Mouse (Mus musculus) Patski (cell line): ENCODE data around the gene Tacc3. TPM values are rescaled to one million over a fixed set of nuclear protein-coding genes. Genes with fewer than 3 reads are reported as not detected.

Experiments
- ATAC-seq: fragments of 100-300 bp; one replicate; pipeline ENCODE4 v1.8.0; 2021
- CTCF ChIA-PET: fragments of 350-600 bp; sonication (Branson Sonifier 250); formaldehyde crosslinking; loops from one replicate; lab custom pipeline; 2022; ENCODE audit warnings: inconsistent platforms; lab: Charles Lee
- POLR2A ChIA-PET: fragments of 350-600 bp; sonication (Branson Sonifier 250); formaldehyde crosslinking; loops from one replicate; lab custom pipeline; 2022; ENCODE audit warnings: antibody characterized with exemption, inconsistent platforms; lab: Charles Lee
- DNase-seq: peaks from one replicate; pipeline ENCODE4 v3.0.0-alpha.2; 2011; ENCODE audit warnings: low read depth, low spot score
- H3K27me3 ChIP-seq: fragments of 371-371 bp; one replicate; pipeline ENCODE4 v1.5.1; 2021
- CTCF ChIP-seq: fragments of 100-300 bp; IDR thresholded peaks from one replicate; pipeline ENCODE4 v1.5.1; 2021
- in situ Hi-C: fragments of 300-500 bp; cut with MboI; formaldehyde crosslinking; loops from 3 replicates; pipeline ENCODE4 v1.11.1; 2018; ENCODE audit warnings: low pct_unique_long_range_greater_than_20kb, mixed read lengths
- polyA plus RNA-seq: library from polyadenylated mRNA; unstranded; gene quantifications from one replicate; pipeline ENCODE4 v1.2.3, GENCODE M21; 2021

Tacc3 gene
- polyA plus RNA-seq, 1 experiment from 2014 or later = 63.4 TPM

GRCm38 (mm10) chr5:33630615-33631014 is 27.3 kb upstream of the Tacc3 start:
- in situ Hi-C loops = no loop called here
- no peaks in the 10 kb centered on the region for H3K27me3 ChIP-seq
- ATAC-seq (no peak), DNase-seq (no peak)
- CTCF ChIA-PET = no interaction called here
- POLR2A ChIA-PET = interaction anchor here (1.0 to 2.1 kb wide), 3 partner anchors 12 to 21 kb away, joined by 3 to 18 read pairs (median 9); partner anchors contain the start of gene Slbp
- no peak for TF ChIP-seq CTCF

- ChIA-PET CTCF (no interaction called here), POLR2A (interaction anchor here (0.8 kb wide), 1 partner anchor 165 kb away, joined by 3 read pairs; no protein-coding TSS in a partner anchor)
- H3K27me3 ChIP-seq = no peaks in the 10 kb centered on the region
- in situ Hi-C loops = no loop called here
- TF ChIP-seq CTCF = no peak
- ATAC-seq (no peak), DNase-seq (no peak)
Measured at GRCm38 (mm10) chr5:33632526-33632925, 25.4 kb upstream of the Tacc3 start.

DNA sequence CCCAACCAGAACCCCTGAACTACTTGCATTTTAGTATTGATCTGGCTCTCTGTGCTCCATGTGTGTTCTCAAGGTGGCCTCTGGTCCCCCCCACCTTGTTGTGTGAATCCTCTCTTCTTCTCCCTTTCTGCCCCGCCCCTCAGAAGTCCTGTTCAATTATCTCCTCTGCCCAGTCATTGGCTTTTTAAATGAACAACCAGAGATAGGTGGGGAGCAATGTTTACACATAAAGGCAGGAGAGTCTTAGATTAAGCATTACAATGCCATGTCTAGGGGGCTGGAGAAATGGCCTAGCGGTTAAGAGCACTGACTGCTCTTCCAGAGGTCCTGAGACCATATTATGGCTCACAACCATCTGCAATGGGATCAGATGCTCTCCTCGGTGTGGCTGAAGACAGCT is 22.6 kb upstream of the Tacc3 start:
- in situ Hi-C loops = no loop called here
- ATAC-seq = no peak

DNA sequence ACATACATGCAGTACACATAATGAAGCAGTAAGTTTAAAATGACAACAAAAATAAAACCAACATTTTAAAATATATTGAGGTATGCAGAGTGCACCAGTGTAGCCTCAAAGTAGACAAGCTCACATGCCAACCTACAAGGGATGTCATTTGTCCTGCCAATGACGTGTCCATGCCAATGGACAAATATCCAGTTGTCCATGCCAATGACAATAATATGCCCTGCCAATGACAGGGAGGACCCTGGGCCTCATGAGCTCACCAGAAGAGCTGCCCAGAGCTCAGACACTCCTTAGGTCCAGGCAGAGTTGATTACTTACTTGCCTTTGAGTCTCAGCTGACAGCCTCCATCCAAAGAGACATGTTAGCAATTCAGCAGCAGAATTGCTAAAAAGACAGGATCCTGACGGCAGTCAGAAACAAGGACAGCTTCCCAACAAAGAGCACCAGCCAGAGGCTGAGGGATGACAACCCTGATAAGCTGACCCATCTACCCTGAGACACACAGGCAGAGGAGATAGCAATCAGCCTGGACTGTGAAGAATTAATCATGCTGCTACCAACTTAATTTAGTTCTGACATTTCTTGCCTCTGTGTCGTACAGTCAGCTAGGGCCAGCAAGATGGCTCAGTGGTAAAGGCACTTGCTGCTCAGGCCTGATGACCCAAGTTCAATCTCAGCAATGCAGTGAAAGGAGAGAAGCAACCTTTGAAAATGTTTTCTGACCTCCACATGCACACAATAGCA is 20.1 kb upstream of the Tacc3 start:
- no peaks in the 10 kb centered on the region for H3K27me3 ChIP-seq
- ChIA-PET CTCF (interaction anchor here (1.1 to 2.7 kb wide), 5 partner anchors 10 to 35 kb away, joined by 5 to 9 read pairs (median 6); partner anchors contain the start of gene Slbp), POLR2A (interaction anchor here (1.1 to 2.2 kb wide), 4 partner anchors 9 to 19 kb away, joined by 3 to 7 read pairs (median 4); partner anchors contain the start of genes Fam53a, Gm9903 and Slbp)
- TF ChIP-seq CTCF = no peak
- in situ Hi-C loops = no loop called here
- ATAC-seq (no peak), DNase-seq (no peak)

More for the DNA sequence above, 22.6 kb upstream of the Tacc3 start:
- TF ChIP-seq CTCF = no peak
- CTCF ChIA-PET = no interaction called here
- POLR2A ChIA-PET = interaction anchor here (0.5 kb wide), 1 partner anchor 15 kb away, joined by 4 read pairs; no protein-coding TSS in a partner anchor
- no peaks in the 10 kb centered on the region for H3K27me3 ChIP-seq
- no peak for DNase-seq

DNA sequence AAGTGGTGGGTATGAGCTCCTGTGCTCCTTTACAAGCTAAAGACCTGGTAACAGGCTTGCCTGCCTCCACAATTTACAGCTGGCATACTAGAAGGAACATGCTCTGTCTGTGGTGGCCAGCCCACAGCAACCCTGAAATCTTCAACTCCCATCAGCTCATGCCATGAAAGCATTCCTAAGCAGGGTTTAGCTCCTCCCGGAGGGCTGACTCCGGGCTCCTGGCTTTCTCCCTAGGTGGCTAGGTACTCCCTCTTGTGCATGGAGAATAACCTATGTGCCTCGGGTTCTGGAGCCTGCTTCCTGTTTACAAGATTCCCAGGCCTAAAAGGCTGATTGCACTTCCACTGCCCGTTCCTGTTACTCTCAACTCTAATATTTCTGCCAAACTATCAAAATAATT is 19.1 kb upstream of the Tacc3 start:
- ChIA-PET POLR2A (interaction anchor here (1.1 to 2.2 kb wide), 4 partner anchors 10 to 18 kb away, joined by 3 to 7 read pairs (median 3); partner anchors contain the start of genes Fam53a, Gm9903 and Slbp), CTCF (interaction anchor here (0.9 to 2.7 kb wide), 7 partner anchors 9 to 37 kb away, joined by 3 to 9 read pairs (median 6); partner anchors contain the start of gene Slbp)
- in situ Hi-C loops = no loop called here
- H3K27me3 ChIP-seq = no peaks in the 10 kb centered on the region
- ATAC-seq (no peak), DNase-seq (no peak)
- no peak for TF ChIP-seq CTCF

DNA sequence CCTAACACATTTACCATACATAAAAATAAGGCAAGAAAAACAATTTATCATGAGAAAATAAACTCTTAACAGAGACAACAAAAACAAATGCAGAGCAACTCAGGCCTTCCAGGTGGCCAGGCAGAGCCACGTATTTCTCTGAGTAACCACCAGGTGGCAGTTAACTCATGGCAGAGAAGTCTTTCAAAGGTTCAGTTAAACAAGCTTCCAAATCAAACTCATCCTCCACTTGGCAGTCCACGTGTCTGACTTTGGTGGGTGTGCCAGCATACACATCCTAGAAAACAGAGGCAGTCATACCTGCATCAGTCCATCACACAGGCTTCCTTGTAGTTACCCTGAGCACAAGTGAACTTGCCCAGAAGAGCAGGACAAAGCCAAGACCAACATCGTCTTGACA is 17.3 kb upstream of the Tacc3 start:
- TF ChIP-seq CTCF = peak; percentile 73
- H3K27me3 ChIP-seq = no peaks in the 10 kb centered on the region
- no peak for DNase-seq
- CTCF ChIA-PET = interaction anchor here (1.0 to 3.2 kb wide), 4 partner anchors 11 to 97 kb away, joined by 3 to 17 read pairs (median 6); partner anchors contain the start of gene Slbp
- POLR2A ChIA-PET = interaction anchor here (0.8 to 1.4 kb wide), 2 partner anchors 11 to 133 kb away, joined by 3 to 4 read pairs; no protein-coding TSS in a partner anchor
- ATAC-seq = no peak
- in situ Hi-C loops = no loop called here

- POLR2A ChIA-PET = interaction anchor here (0.6 to 1.8 kb wide), 4 partner anchors 10 to 83 kb away, joined by 3 to 9 read pairs (median 4); partner anchors contain the start of genes Fam53a and Gm9903
- in situ Hi-C loops = no loop called here
Measured at GRCm38 (mm10) chr5:33651017-33651416, 6.9 kb upstream of the Tacc3 start.

GRCm38 (mm10) chr5:33651541-33651920 is 6.4 kb upstream of the Tacc3 start:
- ChIA-PET CTCF (interaction anchor here (1.0 to 4.0 kb wide), 3 partner anchors 10 to 14 kb away, joined by 5 to 17 read pairs (median 8); no protein-coding TSS in a partner anchor), POLR2A (interaction anchor here (0.6 to 1.8 kb wide), 3 partner anchors 10 to 83 kb away, joined by 3 to 9 read pairs (median 4); partner anchors contain the start of genes Fam53a and Gm9903)
- ATAC-seq = no peak
- in situ Hi-C loops = no loop called here
- H3K27me3 ChIP-seq = no peaks in the 10 kb centered on the region
- DNase-seq = no peak
- no peak for TF ChIP-seq CTCF

More at GRCm38 (mm10) chr5:33651017-33651416, 6.9 kb upstream of the Tacc3 start:
- ATAC-seq = no peak
- H3K27me3 ChIP-seq = no peaks in the 10 kb centered on the region
- no peak for DNase-seq
- CTCF ChIA-PET = interaction anchor here (2.5 to 4.0 kb wide), 2 partner anchors 10 to 13 kb away, joined by 8 to 17 read pairs; no protein-coding TSS in a partner anchor
- TF ChIP-seq CTCF = no peak

DNA sequence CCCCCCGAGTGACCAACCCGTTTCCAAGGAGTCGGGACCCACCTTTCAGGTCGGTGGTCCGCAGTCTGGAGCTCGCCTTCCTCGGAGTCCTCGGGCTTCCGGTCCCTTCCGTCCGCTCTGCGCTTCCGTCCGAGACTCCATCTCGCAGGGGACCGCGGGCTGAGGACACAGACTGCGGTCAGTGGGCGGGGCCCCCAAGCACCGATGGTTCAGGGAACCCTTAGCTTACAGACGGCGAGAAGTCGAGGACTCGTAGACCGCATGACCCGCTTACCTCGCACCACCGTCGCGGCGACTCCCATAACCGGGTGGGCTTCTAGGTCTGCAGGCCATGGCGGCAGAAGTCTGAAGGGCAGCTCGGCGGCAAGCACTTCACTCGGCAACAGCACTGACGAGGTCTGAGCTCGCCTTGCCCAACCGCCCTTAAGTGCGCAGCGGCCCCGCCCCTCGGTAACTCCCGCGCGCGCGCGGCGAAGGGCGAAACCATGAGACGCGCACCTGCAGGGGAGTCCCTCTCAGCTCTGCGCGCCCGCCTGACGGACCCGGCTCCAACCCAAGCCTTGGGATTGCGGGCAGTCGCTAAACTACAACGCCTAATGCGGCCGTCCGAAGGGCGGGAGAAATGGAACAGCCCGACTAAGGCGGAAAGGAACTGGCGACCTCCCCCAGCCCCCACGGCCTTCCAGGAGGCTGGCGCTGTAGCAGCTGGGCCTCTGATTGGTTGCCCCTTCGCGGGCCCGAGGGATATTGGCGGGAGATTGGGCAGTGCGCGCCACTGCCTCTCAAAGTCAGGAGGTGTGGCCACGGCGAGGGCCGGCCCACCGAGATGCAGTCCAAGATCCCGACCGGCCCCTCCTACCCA is 5.8 kb upstream of the Tacc3 start, which contains the start of gene Slbp:
TSS of gene Slbp (minus strand) at position 654 of the 862 bp plus-strand sequence.
- no peak for TF ChIP-seq CTCF
- in situ Hi-C loops = no loop called here
- peak; percentile 91 for ATAC-seq
- ChIA-PET CTCF (interaction anchor here (1.0 to 4.0 kb wide), 4 partner anchors 11 to 24 kb away, joined by 3 to 17 read pairs (median 6); no protein-coding TSS in a partner anchor), POLR2A (interaction anchor here (1.5 to 1.8 kb wide), 3 partner anchors 11 to 22 kb away, joined by 3 to 9 read pairs (median 4); partner anchors contain the start of genes Fam53a and Gm9903)
- no peaks in the 10 kb centered on the region for H3K27me3 ChIP-seq
- peak; percentile 90 for DNase-seq
